Mouse (Mus musculus) neural tube, embryonic 14.5 days (tissue): ENCODE data around the gene Il12rb1. TPM values are rescaled to one million over a fixed set of nuclear protein-coding genes. Genes with fewer than 3 reads are reported as not detected.

Source experiments
- ATAC-seq: fragments of 200-750 bp; cut with Nextera tagmentation; 2 replicates; pipeline ENCODE4 v1.8.0; 2017; ENCODE audit warnings: low read depth, mild to moderate bottlenecking, moderate TSS enrichment, moderate library complexity
- H3K27ac ChIP-seq: fragments of 300-500 bp; sonication (generic); 2 replicates; pipeline ENCODE4 v1.5.1; 2014; ENCODE audit warnings: low read depth, mild to moderate bottlenecking, control low read depth, low read length, moderate library complexity, mixed read lengths
- H3K27me3 ChIP-seq: fragments of 300-500 bp; sonication (generic); 2 replicates; pipeline ENCODE4 v1.6.1; 2014; ENCODE audit warnings: low read length; ENCODE audit not compliant: control insufficient read depth, insufficient read depth
- H3K36me3 ChIP-seq: fragments of 300-500 bp; sonication (generic); 2 replicates; pipeline ENCODE4 v1.6.1; 2014; ENCODE audit warnings: low read length, mixed read lengths; ENCODE audit not compliant: control insufficient read depth, insufficient read depth
- H3K4me1 ChIP-seq: fragments of 300-500 bp; sonication (generic); 2 replicates; pipeline ENCODE4 v1.6.1; 2014; ENCODE audit warnings: low read length; ENCODE audit not compliant: control insufficient read depth, insufficient read depth
- H3K4me2 ChIP-seq: fragments of 300-500 bp; sonication (generic); 2 replicates; pipeline ENCODE4 v1.6.1; 2014; ENCODE audit warnings: mild to moderate bottlenecking, low read depth, low read length, control low read depth
- H3K4me3 ChIP-seq: fragments of 300-500 bp; sonication (generic); 2 replicates; pipeline ENCODE4 v1.5.1; 2014; ENCODE audit warnings: low read depth, low read length, control low read depth, mixed read lengths
- H3K9ac ChIP-seq: fragments of 300-500 bp; sonication (generic); replicated peaks from 2 replicates; pipeline ENCODE4 v1.6.1; 2014; ENCODE audit warnings: low read depth, mild to moderate bottlenecking, control low read depth, low read length, mixed read lengths
- H3K9me3 ChIP-seq: fragments of 300-500 bp; sonication (generic); 2 replicates; pipeline ENCODE4 v1.6.1; 2016; ENCODE audit warnings: low read length; ENCODE audit not compliant: control insufficient read depth
- WGBS: fragments of 180-500 bp; shearing (Covaris S2); extraction: QIAGEN DNeasy Blood & Tissue Kit; methylation state at CpG from one replicate; pipeline ENCODE4 v1.1.7; 2014; 5-methylcytosine and 5-hydroxymethylcytosine counted together
- polyA plus RNA-seq: library from polyadenylated mRNA; unstranded; fragments of >200 nt; fragmentation: Nextera tagmentation; extraction: Ambion mirVana; gene quantifications from 2 replicates; pipeline ENCODE4 v1.2.1, GENCODE M21; 2014

Il12rb1 gene
- not detected in 2 replicates for polyA plus RNA-seq

DNA sequence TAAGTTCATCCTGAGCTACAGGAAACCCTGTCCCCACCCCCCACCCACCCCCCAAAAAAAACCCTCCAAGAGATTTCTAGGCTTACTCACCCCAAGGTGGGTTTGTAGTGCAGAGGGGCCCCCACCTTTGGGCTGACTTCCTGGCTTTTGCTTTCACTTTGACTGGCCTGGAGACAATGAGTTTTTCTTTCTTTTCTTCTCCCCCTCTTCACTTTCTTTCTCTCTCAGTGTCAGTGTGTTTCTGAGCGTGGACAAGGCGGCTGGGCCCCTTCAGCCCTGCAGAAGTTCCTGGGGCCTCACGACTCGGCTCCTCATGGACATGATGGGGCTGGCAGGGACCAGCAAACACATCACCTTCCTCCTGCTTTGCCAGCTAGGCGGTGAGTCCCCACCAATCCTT lies at the start of gene Il12rb1:
Gene Il12rb1 (plus strand): TSS at position 211 of the 400 bp plus-strand sequence.
- H3K27ac ChIP-seq, result no peak within 1 kb of the TSS
- H3K4me2 ChIP-seq, result no peak within 1 kb of the TSS
- no peaks in the 10 kb centered on the region for H3K36me3 ChIP-seq
- H3K9ac ChIP-seq, result no peak within 1 kb of the TSS
- peaks cover 5% of the 10 kb centered on the region; the same call in 1 of the 2 replicates for H3K4me1 ChIP-seq
- H3K27me3 ChIP-seq, result peaks cover 16% of the 10 kb centered on the region; the same call in 1 of the 2 replicates
- no peaks in the 10 kb centered on the region for H3K9me3 ChIP-seq
- H3K4me3 ChIP-seq, result no peak within 1 kb of the TSS
- no peak for ATAC-seq
- 57% methylated on average over 5 of the region's 5 CpGs for WGBS

DNA sequence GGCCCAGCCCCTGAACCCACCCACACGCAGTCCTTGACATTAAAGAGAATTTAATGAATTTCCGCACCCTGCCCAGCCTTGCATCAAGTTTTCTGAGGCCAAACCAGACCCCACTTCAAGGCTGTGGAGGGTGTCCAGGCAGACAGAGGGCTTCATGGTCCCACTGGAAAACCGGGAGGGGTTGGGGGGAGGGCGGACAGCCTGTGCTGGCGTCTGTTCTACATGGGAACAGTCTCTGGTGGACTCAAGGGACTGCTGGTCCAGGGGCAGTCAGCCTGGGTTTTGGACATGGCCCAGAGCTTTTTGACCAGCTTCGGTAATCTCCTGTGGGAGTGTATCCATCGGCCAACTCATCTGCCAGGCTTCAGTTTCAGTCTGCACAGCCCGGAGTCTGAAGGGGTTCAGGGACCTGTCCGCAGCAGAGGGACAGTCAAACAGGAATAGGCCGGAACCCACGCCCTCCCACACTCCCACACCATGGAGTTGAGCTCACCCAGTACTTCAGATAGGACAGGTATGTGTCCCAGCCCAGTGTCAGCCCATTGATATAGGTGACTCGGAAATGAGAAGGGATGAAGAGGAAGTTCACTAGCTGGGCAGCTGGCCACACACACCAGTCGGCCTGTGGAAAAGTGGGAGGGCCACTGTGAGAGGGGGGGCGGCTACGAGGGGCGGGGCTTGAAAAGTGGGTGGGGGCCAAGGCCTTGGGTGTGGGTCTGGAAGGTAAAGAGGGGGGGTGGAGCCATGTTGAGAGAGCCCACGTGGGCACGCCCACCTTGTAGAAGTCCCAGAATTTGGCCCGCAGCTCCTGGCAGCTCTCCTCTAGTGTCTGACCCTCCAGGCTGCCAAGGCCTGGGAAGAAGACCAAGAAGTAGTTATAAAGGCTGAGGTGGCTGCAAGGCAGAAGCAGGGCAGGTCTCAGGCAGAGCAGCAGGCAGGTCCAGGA lies 49.4 kb upstream of the Il12rb1 start:
- H3K4me1 ChIP-seq, result peaks cover 26% of the 10 kb centered on the region
- peaks cover 19% of the 10 kb centered on the region; the same call in 1 of the 2 replicates for H3K36me3 ChIP-seq
- H3K4me2 ChIP-seq, result peak overlapping the region; percentile 98; the same call in 1 of the 2 replicates
- no peaks in the 10 kb centered on the region for H3K9me3 ChIP-seq
- no peak overlapping the region for H3K4me3 ChIP-seq
- WGBS, result 64% methylated on average over 19 of the region's 19 CpGs
- H3K27ac ChIP-seq, result no peak overlapping the region
- no peak for ATAC-seq
- no peaks in the 10 kb centered on the region; the same call in 1 of the 2 replicates for H3K27me3 ChIP-seq
- no peak overlapping the region for H3K9ac ChIP-seq

DNA sequence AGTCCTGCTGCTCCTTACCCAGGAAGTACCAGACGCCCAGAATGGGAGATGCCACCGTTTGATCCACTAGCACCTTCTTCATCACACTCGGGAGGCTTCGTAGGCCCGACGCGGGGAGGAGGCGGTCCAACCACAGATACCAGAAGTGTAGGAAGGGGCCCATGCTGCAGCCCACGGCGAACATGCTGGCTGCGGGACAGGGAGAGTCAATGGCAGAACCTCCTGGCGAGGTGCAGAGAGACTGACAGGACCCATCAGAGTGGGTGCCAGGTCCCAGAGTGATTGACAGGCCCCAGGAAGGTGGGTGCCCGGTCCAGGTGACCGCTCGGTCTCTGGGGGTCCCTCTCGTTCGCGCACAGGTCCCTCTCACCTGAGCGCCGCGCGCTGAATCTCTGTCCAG lies 47.9 kb upstream of the Il12rb1 start:
- Histone ChIP-seq H3K9me3 (no peaks in the 10 kb centered on the region), H3K36me3 (peaks cover 19% of the 10 kb centered on the region; the same call in 1 of the 2 replicates), H3K4me1 (peaks cover 23% of the 10 kb centered on the region), H3K27me3 (no peaks in the 10 kb centered on the region), H3K9ac (peak overlapping the region; percentile 76), H3K4me2 (peak overlapping the region; percentile 98), H3K27ac (peak overlapping the region; percentile 82), H3K4me3 (peak overlapping the region; percentile 64)
- peak; percentile 35; the same call in 1 of the 2 replicates for ATAC-seq
- WGBS, result under 1% methylated on average over 22 of the region's 22 CpGs

DNA sequence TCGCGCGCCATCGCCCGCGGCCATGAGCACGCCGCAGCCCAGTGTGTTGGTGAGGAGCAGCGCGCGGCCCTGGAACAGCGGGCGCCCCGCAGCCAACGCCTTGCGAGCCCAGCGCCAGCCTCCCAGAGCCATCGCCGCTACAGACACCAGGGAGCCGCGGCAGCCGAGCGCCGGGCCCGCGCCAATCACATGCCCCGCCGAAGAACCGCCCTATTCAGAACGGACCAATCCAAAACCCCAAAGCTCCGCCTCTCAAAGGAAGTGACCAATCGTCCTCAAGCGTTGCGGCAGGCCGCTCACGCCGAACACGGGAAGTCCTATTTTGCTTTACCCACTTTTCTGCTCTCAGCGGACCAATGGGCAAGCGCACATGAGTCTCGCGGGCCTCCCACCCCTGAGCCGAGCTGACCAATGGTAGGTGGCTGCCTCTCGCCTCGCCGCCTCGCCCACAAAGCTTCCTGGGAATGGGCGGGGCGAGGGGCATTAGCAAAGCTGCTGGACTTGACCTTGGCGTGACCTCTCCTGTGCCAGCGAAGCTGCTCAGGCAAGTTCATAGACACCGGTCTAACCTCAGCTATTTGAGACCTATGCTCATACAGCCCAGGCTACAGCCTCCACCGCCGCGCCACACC lies 47.4 kb upstream of the Il12rb1 start, which contains the start of gene Mpv17l2:
Gene Mpv17l2 (minus strand): TSS at position 172 of the 632 bp plus-strand sequence.
- peak; percentile 96 for ATAC-seq
- Histone ChIP-seq H3K27me3 (no peaks in the 10 kb centered on the region), H3K4me2 (peak within 1 kb of the TSS; percentile 98), H3K9ac (peak within 1 kb of the TSS; percentile 76), H3K4me1 (peaks cover 20% of the 10 kb centered on the region), H3K9me3 (no peaks in the 10 kb centered on the region), H3K36me3 (peaks cover 18% of the 10 kb centered on the region; the same call in 1 of the 2 replicates), H3K4me3 (peak within 1 kb of the TSS; percentile 64), H3K27ac (peak within 1 kb of the TSS; percentile 82)
- under 1% methylated on average over 55 of the region's 55 CpGs for WGBS

DNA sequence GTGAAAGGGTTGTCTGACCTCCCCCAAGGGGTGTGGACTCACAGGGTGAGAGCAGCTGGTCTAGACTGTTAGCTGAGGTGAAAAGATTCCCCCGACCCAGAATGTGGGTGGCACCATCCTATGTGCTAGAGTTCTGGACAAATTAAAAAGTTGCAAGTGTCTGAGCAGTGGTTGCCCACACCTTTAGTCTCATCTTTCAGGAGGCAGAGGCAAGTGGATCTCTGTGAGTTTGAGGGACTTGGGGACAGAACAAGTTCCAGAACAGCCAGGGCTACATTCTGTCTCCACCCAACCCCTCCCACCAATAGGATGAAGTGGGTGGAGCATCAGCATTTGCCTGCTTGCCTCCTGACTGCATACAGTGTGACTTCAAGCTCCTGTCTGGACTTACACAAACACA lies 46.1 kb upstream of the Il12rb1 start:
- Histone ChIP-seq H3K9ac (no peak overlapping the region), H3K36me3 (peaks cover 11% of the 10 kb centered on the region; the same call in 1 of the 2 replicates), H3K9me3 (no peaks in the 10 kb centered on the region), H3K4me2 (no peak overlapping the region), H3K27ac (no peak overlapping the region), H3K4me3 (no peak overlapping the region), H3K27me3 (no peaks in the 10 kb centered on the region), H3K4me1 (peaks cover 19% of the 10 kb centered on the region)
- ATAC-seq, result no peak
- WGBS, result 90% methylated on average over 1 of the region's 1 CpGs

DNA sequence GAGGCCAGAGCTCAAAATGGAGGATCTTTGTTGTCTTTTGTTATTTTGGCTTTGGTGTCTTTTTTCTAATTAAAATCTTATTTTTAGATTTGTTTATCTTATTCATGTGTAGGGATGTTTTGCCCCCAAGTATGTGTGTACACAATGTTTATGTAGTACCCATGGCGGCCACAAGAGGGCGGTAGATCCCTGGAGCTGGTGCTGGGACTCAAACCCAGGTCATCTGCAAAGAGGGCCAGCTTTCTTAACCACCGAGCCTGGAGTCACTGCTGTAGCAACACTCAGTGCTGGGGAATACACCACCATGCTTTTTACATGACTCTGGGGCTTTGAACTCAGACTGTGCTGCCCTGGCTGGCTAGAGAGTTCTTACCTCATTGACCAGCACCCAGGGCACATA lies 44.9 kb upstream of the Il12rb1 start:
- no peaks in the 10 kb centered on the region for H3K9me3 ChIP-seq
- WGBS, result 4% methylated on average over 3 of the region's 3 CpGs
- no peaks in the 10 kb centered on the region for H3K27me3 ChIP-seq
- no peak overlapping the region for H3K27ac ChIP-seq
- H3K4me1 ChIP-seq, result peaks cover 19% of the 10 kb centered on the region
- peaks cover 9% of the 10 kb centered on the region; the same call in 1 of the 2 replicates for H3K36me3 ChIP-seq
- H3K4me3 ChIP-seq, result no peak overlapping the region
- ATAC-seq, result no peak
- no peak overlapping the region for H3K9ac ChIP-seq
- no peak overlapping the region for H3K4me2 ChIP-seq

DNA sequence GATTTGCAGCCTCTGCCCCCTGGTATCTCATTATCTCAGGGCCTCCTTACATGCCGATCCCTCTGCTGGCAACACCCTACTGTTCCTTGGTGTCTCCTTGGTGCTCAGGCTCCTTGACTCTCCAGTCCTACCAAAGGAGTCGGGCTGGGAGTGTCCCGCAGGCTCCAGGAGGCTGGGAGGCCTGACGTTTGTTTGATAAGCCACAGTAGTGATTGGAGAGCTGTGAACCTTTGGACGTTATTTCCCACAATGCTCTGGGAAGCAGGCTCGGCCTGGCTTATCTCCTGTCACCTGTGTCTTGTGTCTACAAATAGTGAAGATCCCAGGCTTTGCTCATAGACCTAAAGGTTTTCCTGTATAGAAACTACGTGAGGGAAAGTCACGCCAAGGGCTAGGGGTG lies 44.2 kb upstream of the Il12rb1 start:
- H3K4me2 ChIP-seq, result no peak overlapping the region
- no peak overlapping the region for H3K27ac ChIP-seq
- peaks cover 15% of the 10 kb centered on the region for H3K36me3 ChIP-seq
- H3K27me3 ChIP-seq, result no peaks in the 10 kb centered on the region
- ATAC-seq, result no peak
- no peak overlapping the region for H3K4me3 ChIP-seq
- H3K9me3 ChIP-seq, result no peaks in the 10 kb centered on the region
- H3K4me1 ChIP-seq, result peaks cover 19% of the 10 kb centered on the region
- 85% methylated on average over 8 of the region's 8 CpGs for WGBS
- no peak overlapping the region for H3K9ac ChIP-seq

DNA sequence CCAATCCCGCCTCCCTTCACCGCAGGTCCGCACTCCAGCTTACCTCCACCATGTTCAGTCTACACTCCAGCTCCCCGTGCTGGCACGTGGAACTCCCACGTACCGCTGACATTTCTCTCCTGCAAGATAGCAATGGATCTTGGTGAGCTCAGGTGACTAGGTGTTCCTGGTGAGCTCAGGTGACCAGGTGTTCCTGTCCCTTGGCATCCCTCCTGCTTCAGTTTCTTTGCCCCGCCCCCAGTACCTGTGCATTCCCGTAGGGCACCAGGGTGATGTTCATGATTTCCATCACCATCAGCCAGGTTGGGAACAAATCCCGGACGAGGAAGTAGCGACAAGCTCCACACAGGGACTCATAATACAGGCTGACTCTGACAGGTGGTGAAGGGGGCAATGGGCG lies 43.6 kb upstream of the Il12rb1 start:
- H3K27ac ChIP-seq, result no peak overlapping the region
- H3K4me3 ChIP-seq, result no peak overlapping the region
- H3K27me3 ChIP-seq, result no peaks in the 10 kb centered on the region
- H3K4me2 ChIP-seq, result no peak overlapping the region
- H3K36me3 ChIP-seq, result peaks cover 18% of the 10 kb centered on the region
- H3K9me3 ChIP-seq, result no peaks in the 10 kb centered on the region
- peaks cover 15% of the 10 kb centered on the region for H3K4me1 ChIP-seq
- 93% methylated on average over 13 of the region's 13 CpGs for WGBS
- no peak for ATAC-seq
- H3K9ac ChIP-seq, result no peak overlapping the region
